In the genomic region with DNA sequence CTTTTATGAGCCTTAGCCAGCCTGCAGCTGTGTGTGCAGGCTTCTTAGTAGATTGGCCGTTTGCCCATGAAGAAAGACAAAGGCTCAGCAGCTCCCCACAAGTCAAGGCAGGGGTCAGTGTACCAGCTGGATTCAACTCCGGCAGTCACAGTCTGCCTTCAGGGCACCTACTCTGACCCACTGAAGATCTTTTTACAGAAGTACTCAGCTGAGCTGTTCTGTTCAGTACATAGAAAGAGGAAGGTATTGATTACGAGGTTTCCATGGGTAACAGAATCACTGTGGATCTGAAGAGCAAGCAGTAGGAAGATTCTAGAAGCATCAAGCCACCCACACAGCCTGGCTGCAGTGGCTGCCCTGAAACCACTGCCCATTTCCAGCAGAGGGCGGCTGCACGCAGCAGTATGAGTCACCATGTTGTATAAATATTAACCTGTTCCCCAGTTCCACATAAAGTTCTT, we compare ENCODE assay signal across 9 mouse cellular contexts.
A peak's percentile ranks its signal among the peaks of the same experiment; 100 is the strongest.
DNase-seq lines count a peak whose midpoint lies in the region; ATAC-seq and TF ChIP-seq lines count a peak whose summit lies in the region.
"Had no signal": no experiment of that assay in that cellular context is flagged by ENCODE, and none has a peak within 500 bp of the region (broad histone marks: within the 10 kb centered on the region; RNA-seq: fewer than 3 reads in every experiment).

No protein-coding gene starts in this region.

- intact Hi-C loops in left cerebral cortex, adult 2 months (cut with DNase I): loop anchor here (2.0 to 5.0 kb wide), 2 partner anchors 81 to 264 kb away; a partner anchor contains a TSS

- peaks cover 18% of the 10 kb centered on the region; the same call in 1 of the 2 replicates for H3K36me3 ChIP-seq in forebrain, embryonic 12.5 days (replicated peaks)
- peaks cover 6% of the 10 kb centered on the region; the same call in 1 of the 2 replicates for H3K36me3 ChIP-seq in kidney, postnatal 0 days (ENCODE audit: insufficient read depth, low read length)

- no peak overlapping the region for H3K27ac ChIP-seq in left cerebral cortex, adult 2 months
- H3K27ac ChIP-seq in forebrain, embryonic 12.5 days: no peak overlapping the region
- no peak overlapping the region for H3K27ac ChIP-seq in kidney, postnatal 0 days

- 46% methylated on average over 5 of the region's 5 CpGs for WGBS in forebrain, embryonic 12.5 days
- 35% methylated on average over 5 of the region's 5 CpGs for WGBS in kidney, postnatal 0 days

- DNase-seq in left cerebral cortex, adult 2 months (ENCODE audit: extremely low spot score in 1 of 2, low spot score in 2 of 2): no peak
- DNase-seq in left cerebral cortex, adult 11 months (ENCODE audit: low spot score): no peak
- peak; percentile 79 for DNase-seq in brain, adult 2 months (ENCODE audit: low read depth, low spot score)
- DNase-seq in kidney, postnatal 0 days (ENCODE audit: low spot score): peak; percentile 70
- DNase-seq in mesoderm, embryonic 11.5 days (ENCODE audit: low read depth, low spot score): peak; percentile 15
- DNase-seq in thymus, postnatal 36 days: no peak
- no peak for DNase-seq in testis, postnatal 14 days (ENCODE audit: low spot score)

- H3K4me1 ChIP-seq in forebrain, embryonic 12.5 days: peaks cover 6% of the 10 kb centered on the region; the same call in 1 of the 2 replicates
- no peaks in the 10 kb centered on the region for H3K4me1 ChIP-seq in kidney, postnatal 0 days (replicated peaks; ENCODE audit: insufficient read depth, low read length)
- H3K4me1 ChIP-seq: megakaryocyte, embryonic 14.5 days had no signal

- H3K9me3 ChIP-seq in forebrain, embryonic 12.5 days: no peaks in the 10 kb centered on the region
- H3K9me3 ChIP-seq in kidney, postnatal 0 days (replicated peaks; ENCODE audit: low read length): no peaks in the 10 kb centered on the region
- H3K9me3 ChIP-seq: megakaryocyte, embryonic 14.5 days had no signal

- no peak overlapping the region for H3K4me3 ChIP-seq in left cerebral cortex, adult 2 months
- H3K4me3 ChIP-seq in forebrain, embryonic 12.5 days (replicated peaks): no peak overlapping the region
- H3K4me3 ChIP-seq in kidney, postnatal 0 days (replicated peaks; ENCODE audit: low read depth, low read length): no peak overlapping the region
- H3K4me3 ChIP-seq: megakaryocyte, embryonic 14.5 days had no signal

- TF ChIP-seq CTCF in left cerebral cortex, adult 2 months (IDR thresholded peaks at IDR 0.05): peak; percentile 61
- TF ChIP-seq CTCF in kidney, postnatal 0 days (IDR thresholded peaks at IDR 0.05; ENCODE audit: low read depth): peak; percentile 77

- H3K27me3 ChIP-seq in forebrain, embryonic 12.5 days: no peaks in the 10 kb centered on the region
- no peaks in the 10 kb centered on the region for H3K27me3 ChIP-seq in kidney, postnatal 0 days (ENCODE audit: insufficient read depth, low read length)
- H3K27me3 ChIP-seq: megakaryocyte, embryonic 14.5 days had no signal

- H3K4me2 ChIP-seq in forebrain, embryonic 12.5 days: no peak overlapping the region
- H3K4me2 ChIP-seq in kidney, postnatal 0 days (ENCODE audit: low read length): no peak overlapping the region

- peak; percentile 60; the same call in 1 of the 2 replicates for ATAC-seq in forebrain, embryonic 12.5 days (ENCODE audit: low FRiP score)
- peak; percentile 91 for ATAC-seq in kidney, postnatal 0 days (replicated peaks; ENCODE audit: low FRiP score, low read depth)

- H3K9ac ChIP-seq in forebrain, embryonic 12.5 days: no peak overlapping the region
- H3K9ac ChIP-seq in kidney, postnatal 0 days (ENCODE audit: low read depth, low read length): no peak overlapping the region

Comparison
In these comparisons a context has a peak if more than half of its experiments do, and no peak if none do; other contexts are left out.
1. DNase-seq: peak in brain, adult 2 months (single experiment), kidney, postnatal 0 days (single experiment) and mesoderm, embryonic 11.5 days (single experiment); none in left cerebral cortex, adult 2 months (0 of 2), left cerebral cortex, adult 11 months (single experiment), thymus, postnatal 36 days (0 of 2) and testis, postnatal 14 days (single experiment).